Mouse (Mus musculus): ENCODE results near the gene 2900011O08Rik. TPM values are rescaled to one million over a fixed set of nuclear protein-coding genes. Genes with fewer than 3 reads are reported as not detected.

The 2900011O08Rik gene
- total RNA-seq, 1 experiment from 2014 or later: not detected

GRCm38 (mm10) chr16:14112133-14112532 is 125.7 kb downstream of the 2900011O08Rik start:
- no peak for ATAC-seq (replicated peaks in 1 of 2; ENCODE audit: insufficient read depth in 1 of 2, low FRiP score in 2 of 2, low TSS enrichment in 1 of 2, low read depth in 1 of 2, poor library complexity in 2 of 2, severe bottlenecking in 2 of 2)

- no peak for ATAC-seq (replicated peaks in 1 of 2; ENCODE audit: insufficient read depth in 1 of 2, low FRiP score in 2 of 2, low TSS enrichment in 1 of 2, low read depth in 1 of 2, poor library complexity in 2 of 2, severe bottlenecking in 2 of 2)
Measured at GRCm38 (mm10) chr16:14112742-14113141, 126.3 kb downstream of the 2900011O08Rik start.

GRCm38 (mm10) chr16:14117299-14117698 is 130.9 kb downstream of the 2900011O08Rik start:
- ATAC-seq (replicated peaks in 1 of 2; ENCODE audit: insufficient read depth in 1 of 2, low FRiP score in 2 of 2, low TSS enrichment in 1 of 2, low read depth in 1 of 2, poor library complexity in 2 of 2, severe bottlenecking in 2 of 2): no peak

- no peak for ATAC-seq (replicated peaks in 1 of 2; ENCODE audit: insufficient read depth in 1 of 2, low FRiP score in 2 of 2, low TSS enrichment in 1 of 2, low read depth in 1 of 2, poor library complexity in 2 of 2, severe bottlenecking in 2 of 2)
Measured at GRCm38 (mm10) chr16:14120941-14121340, 134.5 kb downstream of the 2900011O08Rik start.

GRCm38 (mm10) chr16:14121563-14121962 is 135.2 kb downstream of the 2900011O08Rik start:
- ATAC-seq (replicated peaks in 1 of 2; ENCODE audit: insufficient read depth in 1 of 2, low FRiP score in 2 of 2, low TSS enrichment in 1 of 2, low read depth in 1 of 2, poor library complexity in 2 of 2, severe bottlenecking in 2 of 2): no peak

- ATAC-seq (replicated peaks in 1 of 2; ENCODE audit: insufficient read depth in 1 of 2, low FRiP score in 2 of 2, low TSS enrichment in 1 of 2, low read depth in 1 of 2, poor library complexity in 2 of 2, severe bottlenecking in 2 of 2): no peak
Measured at GRCm38 (mm10) chr16:14122586-14122985, 136.2 kb downstream of the 2900011O08Rik start.

GRCm38 (mm10) chr16:14123901-14124300 is 137.5 kb downstream of the 2900011O08Rik start:
- ATAC-seq (replicated peaks in 1 of 2; ENCODE audit: insufficient read depth in 1 of 2, low FRiP score in 2 of 2, low TSS enrichment in 1 of 2, low read depth in 1 of 2, poor library complexity in 2 of 2, severe bottlenecking in 2 of 2): no peak

GRCm38 (mm10) chr16:14124709-14125108 is 138.3 kb downstream of the 2900011O08Rik start:
- ATAC-seq (replicated peaks in 1 of 2; ENCODE audit: insufficient read depth in 1 of 2, low FRiP score in 2 of 2, low TSS enrichment in 1 of 2, low read depth in 1 of 2, poor library complexity in 2 of 2, severe bottlenecking in 2 of 2): no peak

GRCm38 (mm10) chr16:14125253-14125652 is 138.8 kb downstream of the 2900011O08Rik start:
- ATAC-seq (replicated peaks in 1 of 2; ENCODE audit: insufficient read depth in 1 of 2, low FRiP score in 2 of 2, low TSS enrichment in 1 of 2, low read depth in 1 of 2, poor library complexity in 2 of 2, severe bottlenecking in 2 of 2): no peak

- no peak for ATAC-seq (replicated peaks in 1 of 2; ENCODE audit: insufficient read depth in 1 of 2, low FRiP score in 2 of 2, low TSS enrichment in 1 of 2, low read depth in 1 of 2, poor library complexity in 2 of 2, severe bottlenecking in 2 of 2)
Measured at GRCm38 (mm10) chr16:14128977-14129376, 142.6 kb downstream of the 2900011O08Rik start.

- no peak for ATAC-seq (replicated peaks in 1 of 2; ENCODE audit: insufficient read depth in 1 of 2, low FRiP score in 2 of 2, low TSS enrichment in 1 of 2, low read depth in 1 of 2, poor library complexity in 2 of 2, severe bottlenecking in 2 of 2)
Measured at GRCm38 (mm10) chr16:14130796-14131195, 144.4 kb downstream of the 2900011O08Rik start.

GRCm38 (mm10) chr16:14131376-14131775 is 145.0 kb downstream of the 2900011O08Rik start:
- ATAC-seq (replicated peaks in 1 of 2; ENCODE audit: insufficient read depth in 1 of 2, low FRiP score in 2 of 2, low TSS enrichment in 1 of 2, low read depth in 1 of 2, poor library complexity in 2 of 2, severe bottlenecking in 2 of 2): no peak

- ATAC-seq (replicated peaks in 1 of 2; ENCODE audit: insufficient read depth in 1 of 2, low FRiP score in 2 of 2, low TSS enrichment in 1 of 2, low read depth in 1 of 2, poor library complexity in 2 of 2, severe bottlenecking in 2 of 2): no peak; a peak in 1 of 4 replicates
Measured at GRCm38 (mm10) chr16:14131838-14132237, 145.4 kb downstream of the 2900011O08Rik start.

- peak; percentile 48 to 49; a peak in 2 of 4 replicates for ATAC-seq (replicated peaks in 1 of 2; ENCODE audit: insufficient read depth in 1 of 2, low FRiP score in 2 of 2, low TSS enrichment in 1 of 2, low read depth in 1 of 2, poor library complexity in 2 of 2, severe bottlenecking in 2 of 2)
Measured at GRCm38 (mm10) chr16:14135014-14135413, 148.6 kb downstream of the 2900011O08Rik start.

- no peak for ATAC-seq (replicated peaks in 1 of 2; ENCODE audit: insufficient read depth in 1 of 2, low FRiP score in 2 of 2, low TSS enrichment in 1 of 2, low read depth in 1 of 2, poor library complexity in 2 of 2, severe bottlenecking in 2 of 2)
Measured at GRCm38 (mm10) chr16:14137976-14138561, 151.7 kb downstream of the 2900011O08Rik start.

GRCm38 (mm10) chr16:14139106-14139505 is 152.7 kb downstream of the 2900011O08Rik start:
- no peak for ATAC-seq (replicated peaks in 1 of 2; ENCODE audit: insufficient read depth in 1 of 2, low FRiP score in 2 of 2, low TSS enrichment in 1 of 2, low read depth in 1 of 2, poor library complexity in 2 of 2, severe bottlenecking in 2 of 2)

GRCm38 (mm10) chr16:14143298-14143697 is 156.9 kb downstream of the 2900011O08Rik start:
- no peak for ATAC-seq (replicated peaks in 1 of 2; ENCODE audit: insufficient read depth in 1 of 2, low FRiP score in 2 of 2, low TSS enrichment in 1 of 2, low read depth in 1 of 2, poor library complexity in 2 of 2, severe bottlenecking in 2 of 2)

GRCm38 (mm10) chr16:14147712-14148111 is 161.3 kb downstream of the 2900011O08Rik start:
- ATAC-seq (replicated peaks in 1 of 2; ENCODE audit: insufficient read depth in 1 of 2, low FRiP score in 2 of 2, low TSS enrichment in 1 of 2, low read depth in 1 of 2, poor library complexity in 2 of 2, severe bottlenecking in 2 of 2): no peak
